Mouse (Mus musculus): ENCODE results near the gene Zfp51. TPM values are rescaled to one million over a fixed set of nuclear protein-coding genes. Genes with fewer than 3 reads are reported as not detected.
"Not testable (repeated sequence)": the region's sequence is repeated elsewhere in the genome, so short reads cannot be mapped to it uniquely, and the experiment has no call there.

Gene Zfp51
- polyA plus RNA-seq, 1 experiment = 14.5 TPM

- not testable (repeated sequence) for H3K4me3 ChIP-seq (ENCODE audit: insufficient read depth, low read length); H3K4me1 ChIP-seq (ENCODE audit: control insufficient read depth, insufficient read depth, low read length)
- H3K27ac ChIP-seq (ENCODE audit: insufficient read depth, low read length) = peak overlapping the region; percentile 93
- TF ChIP-seq POLR2A (IDR thresholded peaks at IDR 0.05; ENCODE audit: low read depth, low read length) = peak; percentile 53
Observed at GRCm38 (mm10) chr17:21478103-21478777, 28.1 kb downstream of the Zfp51 start.

- Histone ChIP-seq H3K4me3 (ENCODE audit: insufficient read depth, low read length) (peak within 1 kb of the TSS; percentile 82), H3K4me1 (ENCODE audit: control insufficient read depth, insufficient read depth, low read length) (no peaks in the 10 kb centered on the region), H3K27ac (ENCODE audit: insufficient read depth, low read length) (peak within 1 kb of the TSS; percentile 6; the same call in 1 of the 2 replicates)
- TF ChIP-seq CTCF (IDR thresholded peaks at IDR 0.05; ENCODE audit: borderline replicate concordance, insufficient read depth, low read length) (no peak), POLR2A (IDR thresholded peaks at IDR 0.05; ENCODE audit: low read depth, low read length) (peak; percentile 90)
Observed at GRCm38 (mm10) chr17:21488760-21489499, 38.8 kb downstream of the Zfp51 start, which contains the start of gene Zfp53. Gene Zfp53 (plus strand): TSS chr17:21488998.

- no peaks in the 10 kb centered on the region for H3K4me1 ChIP-seq (ENCODE audit: control insufficient read depth, insufficient read depth, low read length)
- peak overlapping the region; percentile 6; the same call in 1 of the 2 replicates for H3K27ac ChIP-seq (ENCODE audit: insufficient read depth, low read length)
- TF ChIP-seq CTCF (IDR thresholded peaks at IDR 0.05; ENCODE audit: borderline replicate concordance, insufficient read depth, low read length) (no peak), POLR2A (IDR thresholded peaks at IDR 0.05; ENCODE audit: low read depth, low read length) (0 out of 2 replicates have a peak, but pooled peaks have one; percentile 18)
- peak overlapping the region; percentile 82 for H3K4me3 ChIP-seq (ENCODE audit: insufficient read depth, low read length)
Observed at GRCm38 (mm10) chr17:21489500-21490001, 39.4 kb downstream of the Zfp51 start.

GRCm38 (mm10) chr17:21501365-21501764, 51.2 kb downstream of the Zfp51 start:
- no peak overlapping the region for H3K27ac ChIP-seq (ENCODE audit: insufficient read depth, low read length)
- TF ChIP-seq POLR2A (IDR thresholded peaks at IDR 0.05; ENCODE audit: low read depth, low read length) = no peak
- no peak for TF ChIP-seq CTCF (IDR thresholded peaks at IDR 0.05; ENCODE audit: borderline replicate concordance, insufficient read depth, low read length)
- H3K4me1 ChIP-seq (ENCODE audit: control insufficient read depth, insufficient read depth, low read length) = no peaks in the 10 kb centered on the region
- no peak overlapping the region for H3K4me3 ChIP-seq (ENCODE audit: insufficient read depth, low read length)

GRCm38 (mm10) chr17:21504524-21504923, 54.4 kb downstream of the Zfp51 start:
- TF ChIP-seq CTCF (IDR thresholded peaks at IDR 0.05; ENCODE audit: borderline replicate concordance, insufficient read depth, low read length) (no peak), POLR2A (IDR thresholded peaks at IDR 0.05; ENCODE audit: low read depth, low read length) (no peak)
- no peak overlapping the region for H3K27ac ChIP-seq (ENCODE audit: insufficient read depth, low read length)
- H3K4me1 ChIP-seq (ENCODE audit: control insufficient read depth, insufficient read depth, low read length) = no peaks in the 10 kb centered on the region
- no peak overlapping the region for H3K4me3 ChIP-seq (ENCODE audit: insufficient read depth, low read length)

GRCm38 (mm10) chr17:21506258-21506657, 56.1 kb downstream of the Zfp51 start:
- no peak overlapping the region for H3K27ac ChIP-seq (ENCODE audit: insufficient read depth, low read length)
- TF ChIP-seq CTCF (IDR thresholded peaks at IDR 0.05; ENCODE audit: borderline replicate concordance, insufficient read depth, low read length) = no peak
- TF ChIP-seq POLR2A (IDR thresholded peaks at IDR 0.05; ENCODE audit: low read depth, low read length) = no peak
- no peaks in the 10 kb centered on the region for H3K4me1 ChIP-seq (ENCODE audit: control insufficient read depth, insufficient read depth, low read length)
- no peak overlapping the region for H3K4me3 ChIP-seq (ENCODE audit: insufficient read depth, low read length)

GRCm38 (mm10) chr17:21509756-21510155, 59.6 kb downstream of the Zfp51 start:
- Histone ChIP-seq H3K27ac (ENCODE audit: insufficient read depth, low read length) (no peak overlapping the region), H3K4me3 (ENCODE audit: insufficient read depth, low read length) (no peak overlapping the region), H3K4me1 (ENCODE audit: control insufficient read depth, insufficient read depth, low read length) (no peaks in the 10 kb centered on the region)
- TF ChIP-seq CTCF (IDR thresholded peaks at IDR 0.05; ENCODE audit: borderline replicate concordance, insufficient read depth, low read length) (no peak), POLR2A (IDR thresholded peaks at IDR 0.05; ENCODE audit: low read depth, low read length) (no peak)

Other genes with a start within 250 kb of the Zfp51 start
- not detected in 2 replicates for gene Vmn1r234, start 224.3 kb upstream of the Zfp51 start, polyA plus RNA-seq (2011; ENCODE audit: insufficient read length, low read depth, missing spikeins)
- not detected in 2 replicates for gene Vmn1r235, start 194.0 kb upstream of the Zfp51 start, polyA plus RNA-seq (2011; ENCODE audit: insufficient read length, low read depth, missing spikeins)
- gene Vmn1r236, start 167.4 kb upstream of the Zfp51 start, polyA plus RNA-seq (2011; ENCODE audit: insufficient read length, low read depth, missing spikeins) = not detected in 2 replicates
- not detected in 2 replicates for gene Vmn1r237, start 138.5 kb upstream of the Zfp51 start, polyA plus RNA-seq (2011; ENCODE audit: insufficient read length, low read depth, missing spikeins)
- gene Zfp677, start 66.6 kb upstream of the Zfp51 start, polyA plus RNA-seq (2011; ENCODE audit: insufficient read length, low read depth, missing spikeins) = 3.1 and 5.4 TPM in 2 replicates
- 3.6 and 5.3 TPM in 2 replicates for gene Zfp54, start 27.1 kb upstream of the Zfp51 start, polyA plus RNA-seq (2011; ENCODE audit: insufficient read length, low read depth, missing spikeins)
- 10.8 and 14.7 TPM in 2 replicates for gene Zfp53, start 38.6 kb downstream of the Zfp51 start, polyA plus RNA-seq (2011; ENCODE audit: insufficient read length, low read depth, missing spikeins)
- 17.9 and 29.4 TPM in 2 replicates for gene Zfp52, start 85.2 kb downstream of the Zfp51 start, polyA plus RNA-seq (2011; ENCODE audit: insufficient read length, low read depth, missing spikeins)
- gene Zfp948, start 116.6 kb downstream of the Zfp51 start, polyA plus RNA-seq (2011; ENCODE audit: insufficient read length, low read depth, missing spikeins) = 23.9 and 28.2 TPM in 2 replicates
- gene Zfp983, start 200.2 kb downstream of the Zfp51 start, polyA plus RNA-seq (2011; ENCODE audit: insufficient read length, low read depth, missing spikeins) = 2.9 and 4.6 TPM in 2 replicates
- gene Gm10226, start 241.5 kb downstream of the Zfp51 start, polyA plus RNA-seq (2011; ENCODE audit: insufficient read length, low read depth, missing spikeins) = 4.2 and 10.9 TPM in 2 replicates